Mouse (Mus musculus) liver, adult 2 months (tissue): ENCODE data around the gene Olfr70.

Experiments
- CTCF ChIP-seq: fragments of 200-500 bp; IDR thresholded peaks from 2 replicates; pipeline ENCODE4 v1.5.1; 2011; ENCODE audit warnings: low read depth, low read length, control low read depth
- POLR2A ChIP-seq: fragments of 200-500 bp; IDR thresholded peaks from 2 replicates; pipeline ENCODE4 v1.6.1; 2011; ENCODE audit warnings: low read length, control low read depth; ENCODE audit not compliant: insufficient read depth; ENCODE audit errors: extremely low read depth

GRCm38 (mm10) chr4:43696561-43696960 is 4.0 kb downstream of the Olfr70 start:
- no peak for TF ChIP-seq POLR2A
- no peak for TF ChIP-seq CTCF
